Mouse (Mus musculus): ENCODE data around the gene Gm20696. TPM values are rescaled to one million over a fixed set of nuclear protein-coding genes. Genes with fewer than 3 reads are reported as not detected.

Gene Gm20696
- polyA plus RNA-seq, 1 experiment = not detected

- Histone ChIP-seq H3K4me3 (replicated peaks) (no peak overlapping the region), H3K4me1 (ENCODE audit: control insufficient read depth) (no peaks in the 10 kb centered on the region), H3K36me3 (ENCODE audit: control insufficient read depth) (no peaks in the 10 kb centered on the region), H3K9me3 (ENCODE audit: control insufficient read depth, low read length) (no peaks in the 10 kb centered on the region), H3K27me3 (ENCODE audit: control insufficient read depth) (no peaks in the 10 kb centered on the region)
- TF ChIP-seq TAL1 (IDR thresholded peaks at IDR 0.05; ENCODE audit: low read length) = no peak
- TF ChIP-seq GATA1 (IDR thresholded peaks at IDR 0.05; ENCODE audit: low read length) = no peak
Measured at GRCm38 (mm10) chr6:99319415-99320405, 346.9 kb downstream of the Gm20696 start.

- TF ChIP-seq GATA1 (IDR thresholded peaks at IDR 0.05; ENCODE audit: low read length) (no peak), TAL1 (IDR thresholded peaks at IDR 0.05; ENCODE audit: low read length) (no peak)
- H3K4me1 ChIP-seq (ENCODE audit: control insufficient read depth) = no peaks in the 10 kb centered on the region
- no peak overlapping the region for H3K4me3 ChIP-seq (replicated peaks)
- no peaks in the 10 kb centered on the region for H3K36me3 ChIP-seq (ENCODE audit: control insufficient read depth)
- no peaks in the 10 kb centered on the region for H3K27me3 ChIP-seq (ENCODE audit: control insufficient read depth)
- no peaks in the 10 kb centered on the region for H3K9me3 ChIP-seq (ENCODE audit: control insufficient read depth, low read length)
Measured at GRCm38 (mm10) chr6:99314746-99315145, 351.9 kb downstream of the Gm20696 start.

GRCm38 (mm10) chr6:99310529-99310928 lies 356.1 kb downstream of the Gm20696 start:
- TF ChIP-seq GATA1 (IDR thresholded peaks at IDR 0.05; ENCODE audit: low read length) = no peak
- TF ChIP-seq TAL1 (IDR thresholded peaks at IDR 0.05; ENCODE audit: low read length) = no peak
- Histone ChIP-seq H3K4me1 (ENCODE audit: control insufficient read depth) (no peaks in the 10 kb centered on the region), H3K9me3 (ENCODE audit: control insufficient read depth, low read length) (no peaks in the 10 kb centered on the region), H3K27me3 (ENCODE audit: control insufficient read depth) (no peaks in the 10 kb centered on the region), H3K36me3 (ENCODE audit: control insufficient read depth) (no peaks in the 10 kb centered on the region; the same call in 1 of the 2 replicates), H3K4me3 (replicated peaks) (no peak overlapping the region)

GRCm38 (mm10) chr6:99310171-99310500 lies 356.5 kb downstream of the Gm20696 start:
- no peaks in the 10 kb centered on the region for H3K27me3 ChIP-seq (ENCODE audit: control insufficient read depth)

GRCm38 (mm10) chr6:99309466-99310170 lies 357.0 kb downstream of the Gm20696 start:
- H3K36me3 ChIP-seq (ENCODE audit: control insufficient read depth) = no peaks in the 10 kb centered on the region; the same call in 1 of the 2 replicates
- H3K4me1 ChIP-seq (ENCODE audit: control insufficient read depth) = no peaks in the 10 kb centered on the region
- no peak overlapping the region for H3K4me3 ChIP-seq (replicated peaks)
- TF ChIP-seq TAL1 (IDR thresholded peaks at IDR 0.05; ENCODE audit: low read length) (no peak), GATA1 (IDR thresholded peaks at IDR 0.05; ENCODE audit: low read length) (no peak)
- no peaks in the 10 kb centered on the region for H3K9me3 ChIP-seq (ENCODE audit: control insufficient read depth, low read length)
- no peaks in the 10 kb centered on the region for H3K27me3 ChIP-seq (ENCODE audit: control insufficient read depth)

More at GRCm38 (mm10) chr6:99310171-99310500, 356.5 kb downstream of the Gm20696 start:
- H3K4me1 ChIP-seq (ENCODE audit: control insufficient read depth) = no peaks in the 10 kb centered on the region
- H3K9me3 ChIP-seq (ENCODE audit: control insufficient read depth, low read length) = no peaks in the 10 kb centered on the region
- no peak for TF ChIP-seq TAL1 (IDR thresholded peaks at IDR 0.05; ENCODE audit: low read length)
- no peak for TF ChIP-seq GATA1 (IDR thresholded peaks at IDR 0.05; ENCODE audit: low read length)
- H3K4me3 ChIP-seq (replicated peaks) = no peak overlapping the region
- H3K36me3 ChIP-seq (ENCODE audit: control insufficient read depth) = no peaks in the 10 kb centered on the region; the same call in 1 of the 2 replicates

GRCm38 (mm10) chr6:99305751-99306150 lies 360.8 kb downstream of the Gm20696 start:
- H3K4me3 ChIP-seq (replicated peaks) = no peak overlapping the region
- H3K9me3 ChIP-seq (ENCODE audit: control insufficient read depth, low read length) = no peaks in the 10 kb centered on the region
- H3K27me3 ChIP-seq (ENCODE audit: control insufficient read depth) = no peaks in the 10 kb centered on the region
- H3K36me3 ChIP-seq (ENCODE audit: control insufficient read depth) = no peaks in the 10 kb centered on the region; the same call in 1 of the 2 replicates
- TF ChIP-seq TAL1 (IDR thresholded peaks at IDR 0.05; ENCODE audit: low read length) = no peak
- no peak for TF ChIP-seq GATA1 (IDR thresholded peaks at IDR 0.05; ENCODE audit: low read length)
- H3K4me1 ChIP-seq (ENCODE audit: control insufficient read depth) = no peaks in the 10 kb centered on the region

GRCm38 (mm10) chr6:99305236-99305635 lies 361.4 kb downstream of the Gm20696 start:
- no peaks in the 10 kb centered on the region for H3K27me3 ChIP-seq (ENCODE audit: control insufficient read depth)
- TF ChIP-seq TAL1 (IDR thresholded peaks at IDR 0.05; ENCODE audit: low read length) (no peak), GATA1 (IDR thresholded peaks at IDR 0.05; ENCODE audit: low read length) (no peak)
- no peaks in the 10 kb centered on the region for H3K4me1 ChIP-seq (ENCODE audit: control insufficient read depth)
- no peak overlapping the region for H3K4me3 ChIP-seq (replicated peaks)
- no peaks in the 10 kb centered on the region for H3K9me3 ChIP-seq (ENCODE audit: control insufficient read depth, low read length)
- no peaks in the 10 kb centered on the region; the same call in 1 of the 2 replicates for H3K36me3 ChIP-seq (ENCODE audit: control insufficient read depth)

GRCm38 (mm10) chr6:99302662-99303435 lies 363.7 kb downstream of the Gm20696 start:
- H3K27me3 ChIP-seq (ENCODE audit: control insufficient read depth) = no peaks in the 10 kb centered on the region
- no peaks in the 10 kb centered on the region for H3K9me3 ChIP-seq (ENCODE audit: control insufficient read depth, low read length)
- H3K4me1 ChIP-seq (ENCODE audit: control insufficient read depth) = no peaks in the 10 kb centered on the region
- TF ChIP-seq TAL1 (IDR thresholded peaks at IDR 0.05; ENCODE audit: low read length) (no peak), GATA1 (IDR thresholded peaks at IDR 0.05; ENCODE audit: low read length) (no peak)
- H3K4me3 ChIP-seq (replicated peaks) = no peak overlapping the region
- no peaks in the 10 kb centered on the region; the same call in 1 of the 2 replicates for H3K36me3 ChIP-seq (ENCODE audit: control insufficient read depth)
